Mouse (Mus musculus) CH12.LX (cell line): ENCODE results near the gene Smyd3. TPM values are rescaled to one million over a fixed set of nuclear protein-coding genes. Genes with fewer than 3 reads are reported as not detected.

Experiments
- DNase-seq: peaks from one replicate; pipeline ENCODE4 v3.0.0-alpha.2; 2013; ENCODE audit errors: extremely low read depth
- H3K27ac ChIP-seq: 2 replicates; pipeline ENCODE4 v1.5.1; 2012; ENCODE audit warnings: low read depth, mild to moderate bottlenecking, control low read depth, moderate library complexity; ENCODE audit not compliant: insufficient read depth
- H3K27me3 ChIP-seq: replicated peaks from 2 replicates; pipeline ENCODE3; 2012; ENCODE audit warnings: inconsistent platforms
- H3K36me3 ChIP-seq, 2 experiments: replicated peaks in 1 of 2; 2 replicates each; pipeline versions ENCODE3 to v1.6.1; 2012; ENCODE audit warnings: inconsistent platforms in 1 of 2, low read length in 1 of 2, mild to moderate bottlenecking in 1 of 2, mixed read lengths in 1 of 2, moderate library complexity in 1 of 2; ENCODE audit not compliant: control insufficient read depth in 1 of 2, insufficient read depth in 1 of 2
- H3K4me1 ChIP-seq, 2 experiments: 2 replicates each; pipeline ENCODE4 v1.6.1; 2012; ENCODE audit warnings: inconsistent platforms in 1 of 2, moderate library complexity in 1 of 2; ENCODE audit not compliant: insufficient read depth in 2 of 2, control insufficient read depth in 1 of 2
- H3K4me2 ChIP-seq: 2 replicates; pipeline ENCODE4 v1.6.1; 2012; ENCODE audit warnings: low read depth, mild to moderate bottlenecking, control low read depth; ENCODE audit not compliant: poor library complexity, insufficient read depth, severe bottlenecking
- H3K4me3 ChIP-seq, 3 experiments: fragments of 150-350 bp in 1 of 3; sonication (generic) in 1 of 3; replicated peaks in 1 of 3; 2 replicates each; pipeline versions ENCODE3 to v1.5.1; 2011 to 2012; ENCODE audit warnings: low read depth in 2 of 3, low read length in 2 of 3, mild to moderate bottlenecking in 2 of 3, moderate library complexity in 2 of 3, control low read depth in 1 of 3, improper control_type of control experiment in 1 of 3, inconsistent platforms in 1 of 3, mixed read lengths in 1 of 3; ENCODE audit not compliant: poor library complexity in 1 of 3
- H3K79me2 ChIP-seq: replicated peaks from 2 replicates; pipeline ENCODE4 v1.6.1; 2012; ENCODE audit warnings: mild to moderate bottlenecking, moderate library complexity; ENCODE audit not compliant: control insufficient read depth, poor library complexity, insufficient read depth, severe bottlenecking; ENCODE audit errors: extremely low read depth
- H3K9ac ChIP-seq: 2 replicates; pipeline ENCODE4 v1.6.1; 2012; ENCODE audit warnings: low read depth, mild to moderate bottlenecking, control low read depth, moderate library complexity; ENCODE audit not compliant: insufficient read depth
- H3K9me3 ChIP-seq: replicated peaks from 2 replicates; pipeline ENCODE3; 2012; ENCODE audit warnings: low read length, inconsistent platforms, mixed read lengths
- BHLHE40 ChIP-seq: IDR thresholded peaks from 2 replicates; pipeline ENCODE4 v1.6.1; 2011; ENCODE audit warnings: mild to moderate bottlenecking, low read depth, low read length, improper control_type of control experiment
- CTCF ChIP-seq, 2 experiments: IDR thresholded peaks in 1 of 2; conservative IDR thresholded peaks in 1 of 2; 2 replicates each; pipeline ENCODE4 v1.5.1; 2011 to 2012; ENCODE audit warnings: low read depth in 2 of 2, low read length in 2 of 2, improper control_type of control experiment in 1 of 2, inconsistent platforms in 1 of 2, mild to moderate bottlenecking in 1 of 2, moderate library complexity in 1 of 2
- E2F4 ChIP-seq: IDR thresholded peaks from 2 replicates; pipeline ENCODE4 v1.6.1; 2011; ENCODE audit warnings: low read depth, low read length, improper control_type of control experiment; ENCODE audit not compliant: insufficient replicate concordance
- ELF1 ChIP-seq: IDR thresholded peaks from 2 replicates; pipeline ENCODE4 v1.6.1; 2014; ENCODE audit warnings: low read depth, mild to moderate bottlenecking, inconsistent platforms, low read length, improper control_type of control experiment
- ETS1 ChIP-seq: conservative IDR thresholded peaks from 2 replicates; pipeline ENCODE4 v1.6.1; 2012; ENCODE audit warnings: low read depth, mild to moderate bottlenecking, inconsistent platforms, low read length, improper control_type of control experiment, moderate library complexity
- GABPA ChIP-seq: IDR thresholded peaks from 2 replicates; pipeline ENCODE4 v1.6.1; 2012; ENCODE audit warnings: low read depth, low read length, improper control_type of control experiment, inconsistent platforms; ENCODE audit not compliant: insufficient replicate concordance
- HCFC1 ChIP-seq: IDR thresholded peaks from 2 replicates; pipeline ENCODE4 v1.6.1; 2012; ENCODE audit warnings: low read depth, mild to moderate bottlenecking, inconsistent platforms, low read length, improper control_type of control experiment
- JUND ChIP-seq: conservative IDR thresholded peaks from 2 replicates; pipeline ENCODE4 v1.6.1; 2011; ENCODE audit warnings: low read depth, low read length, improper control_type of control experiment
- KAT2A ChIP-seq: IDR thresholded peaks from 2 replicates; pipeline ENCODE4 v1.6.1; 2012; ENCODE audit warnings: low read length, improper control_type of control experiment, inconsistent platforms; ENCODE audit not compliant: insufficient replicate concordance
- MAFK ChIP-seq: IDR thresholded peaks from 2 replicates; pipeline ENCODE4 v1.6.1; 2011; ENCODE audit warnings: low read length, improper control_type of control experiment; ENCODE audit not compliant: insufficient replicate concordance
- MAX ChIP-seq: IDR thresholded peaks from 2 replicates; pipeline ENCODE4 v1.6.1; 2011; ENCODE audit warnings: low read length, improper control_type of control experiment
- MAZ ChIP-seq: IDR thresholded peaks from 2 replicates; pipeline ENCODE4 v1.6.1; 2012; ENCODE audit warnings: low read depth, mild to moderate bottlenecking, inconsistent platforms, low read length, improper control_type of control experiment, moderate library complexity
- MYC ChIP-seq: IDR thresholded peaks from 2 replicates; pipeline ENCODE4 v1.6.1; 2011; ENCODE audit warnings: low read depth, mild to moderate bottlenecking, improper control_type of control experiment, low read length
- NRF1 ChIP-seq: IDR thresholded peaks from 2 replicates; pipeline ENCODE4 v1.6.1; 2014; ENCODE audit warnings: low read depth, mild to moderate bottlenecking, inconsistent platforms, low read length, improper control_type of control experiment, moderate library complexity
- POLR2A ChIP-seq: IDR thresholded peaks from 2 replicates; pipeline ENCODE4 v1.6.1; 2011; ENCODE audit warnings: low read depth, mild to moderate bottlenecking, improper control_type of control experiment, low read length
- POLR2AphosphoS2 ChIP-seq: IDR thresholded peaks from 2 replicates; pipeline ENCODE4 v1.6.1; 2011; ENCODE audit warnings: low read depth, low read length, improper control_type of control experiment
- RAD21 ChIP-seq: IDR thresholded peaks from 2 replicates; pipeline ENCODE4 v1.6.1; 2011; ENCODE audit warnings: low read depth, mild to moderate bottlenecking, low read length, improper control_type of control experiment, moderate library complexity
- RCOR1 ChIP-seq: conservative IDR thresholded peaks from 2 replicates; pipeline ENCODE4 v1.6.1; 2012; ENCODE audit warnings: low read depth, mild to moderate bottlenecking, inconsistent platforms, low read length, improper control_type of control experiment
- SIN3A ChIP-seq: IDR thresholded peaks from 2 replicates; pipeline ENCODE4 v1.6.1; 2012; ENCODE audit warnings: low read length, improper control_type of control experiment, inconsistent platforms
- TBP ChIP-seq: conservative IDR thresholded peaks from 2 replicates; pipeline ENCODE4 v1.6.1; 2011; ENCODE audit warnings: low read depth, low read length, improper control_type of control experiment
- TCF12 ChIP-seq: IDR thresholded peaks from 2 replicates; pipeline ENCODE4 v1.6.1; 2014; ENCODE audit warnings: low read depth, mild to moderate bottlenecking, inconsistent platforms, low read length, improper control_type of control experiment
- UBTF ChIP-seq: IDR thresholded peaks from 2 replicates; pipeline ENCODE4 v1.6.1; 2012; ENCODE audit warnings: low read depth, mild to moderate bottlenecking, inconsistent platforms, low read length, improper control_type of control experiment, moderate library complexity
- USF2 ChIP-seq: conservative IDR thresholded peaks from 2 replicates; pipeline ENCODE4 v1.6.1; 2011; ENCODE audit warnings: low read depth, low read length, improper control_type of control experiment
- ZC3H11A ChIP-seq: IDR thresholded peaks from 2 replicates; pipeline ENCODE4 v1.6.1; 2012; ENCODE audit warnings: low read depth, mild to moderate bottlenecking, inconsistent platforms, low read length, improper control_type of control experiment
- ZKSCAN1 ChIP-seq: IDR thresholded peaks from 2 replicates; pipeline ENCODE4 v1.6.1; 2012; ENCODE audit warnings: low read depth, inconsistent platforms, low read length, improper control_type of control experiment, borderline replicate concordance
- ZMIZ1 ChIP-seq: IDR thresholded peaks from 2 replicates; pipeline ENCODE4 v1.6.1; 2012; ENCODE audit warnings: low read depth, mild to moderate bottlenecking, inconsistent platforms, low read length, improper control_type of control experiment
- ZNF384 ChIP-seq: IDR thresholded peaks from 2 replicates; pipeline ENCODE4 v1.6.1; 2012; ENCODE audit warnings: low read depth, low read length, improper control_type of control experiment, inconsistent platforms
- dilution Hi-C: fragments of 300-500 bp; cut with MboI; formaldehyde crosslinking; loops from 2 replicates; pipeline ENCODE4 v1.14.3; 2020; ENCODE audit warnings: low sequenced_read_pairs; ENCODE audit not compliant: extremely low pct_unique_long_range_greater_than_20kb, extremely low pct_ligation_motif_present
- in situ Hi-C: fragments of 300-500 bp; cut with MboI; formaldehyde crosslinking; loops from 3 replicates; pipeline ENCODE4 v1.14.3; 2019; ENCODE audit warnings: low sequenced_read_pairs, low pct_ligation_motif_present, low pct_unique_long_range_greater_than_20kb, mixed read lengths
- polyA plus RNA-seq: library from polyadenylated mRNA; unstranded; fragments of >175 nt; gene quantifications from 2 replicates; pipeline ENCODE4 v1.2.1, GENCODE M21; 2012; ENCODE audit warnings: low read depth; ENCODE audit not compliant: insufficient read length
- total RNA-seq, 2 experiments: library from RNA; depleted of rRNA; stranded (reverse); fragments of 300-350 nt in 1 of 2; fragments of >200 nt in 1 of 2; gene quantifications; 2 replicates each; pipeline ENCODE4 v1.2.3; 2012 to 2014

The Smyd3 gene
- total and polyA plus RNA-seq, 3 experiments = 11.4 to 12.5 (median 11.8) TPM

DNA sequence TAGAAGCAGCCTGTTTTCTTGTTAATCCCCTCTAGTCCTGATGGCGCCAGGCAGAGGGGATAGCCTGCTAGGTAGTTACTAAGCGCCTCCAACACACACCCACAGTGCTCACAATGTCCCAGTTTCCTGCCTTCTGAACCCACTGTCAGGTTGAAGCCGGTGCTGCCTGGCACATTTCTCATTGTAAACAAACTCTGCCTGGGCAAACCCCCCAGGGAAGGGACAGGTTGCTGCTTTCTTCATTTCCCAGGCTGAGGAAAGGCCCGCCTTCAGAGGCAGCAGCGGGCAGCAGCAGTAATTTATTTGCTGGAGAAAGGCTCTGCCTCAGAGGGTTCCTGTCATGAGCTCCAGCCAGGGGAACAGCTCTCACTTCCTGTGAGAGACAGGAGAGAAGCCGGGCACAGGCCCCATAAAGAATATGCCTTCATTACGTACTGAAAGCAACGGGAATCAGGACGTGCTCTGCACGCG, 256.3 kb downstream of the Smyd3 start:
- H3K9me3 ChIP-seq = no peaks in the 10 kb centered on the region
- no peaks in the 10 kb centered on the region for H3K36me3 ChIP-seq
- no peaks in the 10 kb centered on the region for H3K79me2 ChIP-seq
- H3K27me3 ChIP-seq = no peaks in the 10 kb centered on the region
- in situ Hi-C loops (no loop called here), dilution Hi-C loops (no loop called here)
- H3K27ac ChIP-seq = no peak overlapping the region
- no peak overlapping the region for H3K4me3 ChIP-seq
- DNase-seq = no peak
- no peak overlapping the region for H3K9ac ChIP-seq
- TF ChIP-seq MAFK (no peak), RAD21 (no peak), POLR2A (no peak), BHLHE40 (no peak), ZKSCAN1 (no peak), HCFC1 (no peak), MYC (no peak), POLR2AphosphoS2 (no peak), ZC3H11A (no peak), NRF1 (no peak), TCF12 (no peak), ETS1 (no peak), UBTF (no peak), MAZ (no peak)
- no peaks in the 10 kb centered on the region for H3K4me1 ChIP-seq
- no peak overlapping the region for H3K4me2 ChIP-seq

DNA sequence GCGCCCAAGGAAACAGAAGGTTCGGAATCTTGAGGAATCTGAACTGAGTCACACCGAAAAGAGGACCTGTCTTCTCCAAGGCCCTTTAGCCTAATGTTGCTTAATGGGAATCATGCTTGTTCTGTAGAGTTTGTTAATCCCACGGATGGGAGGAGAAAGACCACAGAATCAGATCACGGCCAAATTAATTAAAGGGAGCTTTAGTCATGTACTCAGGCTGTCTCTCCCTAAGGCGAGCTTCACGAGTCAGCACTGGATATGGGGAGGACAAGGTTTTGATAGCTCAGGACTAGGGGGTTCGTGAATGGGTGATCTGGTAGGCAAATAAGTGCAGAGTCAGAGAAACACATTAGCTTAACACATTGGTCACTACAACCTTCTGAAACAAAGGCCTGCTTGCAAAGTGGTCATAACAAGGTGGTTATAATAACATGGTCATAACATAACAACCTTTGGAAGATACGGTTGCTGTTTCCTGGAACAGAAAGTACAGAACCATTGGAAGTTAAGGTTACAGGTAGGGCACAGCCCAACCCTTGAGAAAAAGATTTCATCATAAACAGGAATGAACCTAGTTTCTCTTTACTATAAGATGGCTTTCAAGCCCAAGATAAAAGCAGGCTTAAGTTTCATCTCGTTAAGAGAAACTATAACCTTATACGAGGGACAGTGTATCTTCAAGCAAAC, 261.9 kb downstream of the Smyd3 start:
- no peaks in the 10 kb centered on the region for H3K27me3 ChIP-seq
- dilution Hi-C loops (no loop called here), in situ Hi-C loops (no loop called here)
- no peak for DNase-seq
- TF ChIP-seq ZC3H11A (no peak), ZNF384 (no peak), KAT2A (no peak), ZMIZ1 (no peak), ELF1 (no peak), RCOR1 (no peak), GABPA (no peak), MAX (no peak), E2F4 (no peak), CTCF (conservative IDR thresholded peaks at IDR 0.05 in 1 of 2, IDR thresholded peaks at IDR 0.05 in 1 of 2; ENCODE audit: low read depth in 2 of 2, low read length in 2 of 2) (no peak), TBP (no peak), SIN3A (no peak), JUND (no peak), USF2 (no peak)
- H3K79me2 ChIP-seq = no peaks in the 10 kb centered on the region
- H3K9ac ChIP-seq = no peak overlapping the region
- H3K4me1 ChIP-seq = no peaks in the 10 kb centered on the region
- no peak overlapping the region for H3K27ac ChIP-seq
- no peaks in the 10 kb centered on the region for H3K9me3 ChIP-seq
- H3K4me2 ChIP-seq = no peak overlapping the region
- no peaks in the 10 kb centered on the region for H3K36me3 ChIP-seq
- H3K4me3 ChIP-seq = no peak overlapping the region
